Mouse (Mus musculus) heart, postnatal 0 days (tissue): Measurements from ENCODE around the gene Map3k4. TPM values are rescaled to one million over a fixed set of nuclear protein-coding genes. Genes with fewer than 3 reads are reported as not detected.

Experiments used
- ATAC-seq: fragments of 200-750 bp; cut with Nextera tagmentation; 2 replicates; pipeline ENCODE4 v1.8.0; 2017; ENCODE audit warnings: low read depth, moderate number of reproducible peaks, moderate library complexity; ENCODE audit not compliant: insufficient read depth
- DNase-seq: peaks from one replicate; pipeline ENCODE4 v3.0.0-alpha.2; 2016; ENCODE audit warnings: low spot score
- H3K27ac ChIP-seq: fragments of 300-500 bp; sonication (generic); 2 replicates; pipeline ENCODE4 v1.5.1; 2014; ENCODE audit warnings: low read depth, mild to moderate bottlenecking
- H3K27me3 ChIP-seq: fragments of 300-500 bp; sonication (generic); 2 replicates; pipeline ENCODE4 v1.6.1; 2014; ENCODE audit warnings: low read length, mixed read lengths; ENCODE audit not compliant: control insufficient read depth, insufficient read depth
- H3K36me3 ChIP-seq: fragments of 300-500 bp; sonication (generic); replicated peaks from 2 replicates; pipeline ENCODE4 v1.6.1; 2014; ENCODE audit warnings: low read length, mixed read lengths; ENCODE audit not compliant: control insufficient read depth, insufficient read depth
- H3K4me1 ChIP-seq: fragments of 300-500 bp; sonication (generic); 2 replicates; pipeline ENCODE4 v1.6.1; 2014; ENCODE audit warnings: antibody characterized with exemption; ENCODE audit not compliant: control insufficient read depth, insufficient read depth
- H3K4me2 ChIP-seq: fragments of 300-500 bp; sonication (generic); 2 replicates; pipeline ENCODE4 v1.6.1; 2014; ENCODE audit warnings: low read depth, mild to moderate bottlenecking, low read length, moderate library complexity
- H3K4me3 ChIP-seq: fragments of 300-500 bp; sonication (generic); 2 replicates; pipeline ENCODE4 v1.5.1; 2014; ENCODE audit warnings: low read depth, low read length
- H3K9ac ChIP-seq: fragments of 300-500 bp; sonication (generic); replicated peaks from 2 replicates; pipeline ENCODE4 v1.6.1; 2014; ENCODE audit warnings: low read depth, low read length, mixed read lengths
- H3K9me3 ChIP-seq: fragments of 300-500 bp; sonication (generic); replicated peaks from 2 replicates; pipeline ENCODE4 v1.6.1; 2016; ENCODE audit warnings: low read length; ENCODE audit not compliant: control insufficient read depth
- CTCF ChIP-seq: IDR thresholded peaks from 2 replicates; pipeline ENCODE4 v1.5.1; 2016; ENCODE audit warnings: antibody characterized with exemption, control low read depth, low read depth
- EP300 ChIP-seq: IDR thresholded peaks from 2 replicates; pipeline ENCODE4 v1.6.1; 2016; ENCODE audit warnings: antibody characterized with exemption, low read depth
- WGBS: fragments of 180-500 bp; shearing (Covaris S2); extraction: QIAGEN DNeasy Blood & Tissue Kit; methylation state at CpG from one replicate; pipeline ENCODE4 v1.1.7; 2014; 5-methylcytosine and 5-hydroxymethylcytosine counted together
- polyA plus RNA-seq: library from polyadenylated mRNA; unstranded; fragments of >200 nt; fragmentation: Nextera tagmentation; extraction: Ambion mirVana; gene quantifications from 2 replicates; pipeline ENCODE4 v1.2.1, GENCODE M21; 2015
- total RNA-seq: library from RNA; depleted of rRNA; stranded (reverse); fragments of >200 nt; gene quantifications from 2 replicates; pipeline ENCODE4 v1.2.3, GENCODE M21; 2014; ENCODE audit warnings: low replicate concordance

Map3k4 gene
- total and polyA plus RNA-seq, 2 experiments from 2014 or later: 25.0 to 36.0 TPM

DNA sequence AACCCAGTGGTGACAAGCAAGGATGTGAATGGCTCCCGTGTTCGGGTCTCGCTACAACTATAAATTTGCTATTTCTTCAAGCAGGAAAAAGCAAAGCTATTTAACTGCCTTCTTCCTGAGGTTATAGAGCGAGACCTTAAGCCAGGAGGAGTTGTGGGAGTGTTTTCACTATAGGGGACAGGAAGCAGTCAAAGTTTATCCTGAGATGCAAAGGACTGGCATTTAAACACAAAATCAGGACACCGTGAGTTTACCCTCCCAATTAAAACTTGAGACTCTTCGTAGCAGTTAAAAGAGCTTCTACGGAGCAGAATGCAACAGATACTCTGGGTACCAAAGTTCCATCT, 1.0 kb downstream of the Map3k4 start:
- Histone ChIP-seq H3K27ac (peak overlapping the region; percentile 93; the same call in 1 of the 2 replicates), H3K27me3 (no peaks in the 10 kb centered on the region), H3K9me3 (no peaks in the 10 kb centered on the region), H3K4me3 (peak overlapping the region; percentile 94), H3K4me1 (peaks cover 36% of the 10 kb centered on the region), H3K9ac (peak overlapping the region; percentile 89), H3K4me2 (peak overlapping the region; percentile 72), H3K36me3 (no peaks in the 10 kb centered on the region)
- DNase-seq: no peak
- 7% methylated on average over 7 of the region's 7 CpGs for WGBS
- no peak for TF ChIP-seq CTCF
- no peak for TF ChIP-seq EP300
- ATAC-seq: no peak

DNA sequence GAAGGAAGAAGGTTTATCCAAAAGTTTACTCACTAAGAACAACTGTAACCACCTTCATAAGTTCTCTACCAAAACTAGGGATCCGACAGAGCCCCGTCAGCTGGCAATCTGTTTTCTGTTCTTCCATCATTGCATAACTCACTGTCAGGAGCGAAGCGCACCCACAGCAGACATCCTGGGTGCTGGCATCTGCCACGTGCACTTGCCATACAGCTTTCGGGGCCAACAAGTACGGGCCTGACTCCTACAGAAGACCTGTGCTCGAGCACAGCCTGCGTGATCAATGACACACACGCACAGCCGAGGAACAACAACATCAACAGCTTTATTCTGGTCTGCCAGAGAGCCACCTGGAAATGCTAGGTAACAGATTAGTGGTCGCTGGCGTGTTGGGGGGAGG, 2.3 kb downstream of the Map3k4 start:
- Histone ChIP-seq H3K4me1 (peaks cover 33% of the 10 kb centered on the region), H3K9ac (no peak overlapping the region), H3K9me3 (no peaks in the 10 kb centered on the region), H3K27ac (no peak overlapping the region), H3K36me3 (no peaks in the 10 kb centered on the region), H3K4me3 (no peak overlapping the region), H3K4me2 (no peak overlapping the region), H3K27me3 (no peaks in the 10 kb centered on the region)
- ATAC-seq: no peak
- no peak for TF ChIP-seq CTCF
- no peak for TF ChIP-seq EP300
- DNase-seq: no peak
- 84% methylated on average over 13 of the region's 13 CpGs for WGBS

DNA sequence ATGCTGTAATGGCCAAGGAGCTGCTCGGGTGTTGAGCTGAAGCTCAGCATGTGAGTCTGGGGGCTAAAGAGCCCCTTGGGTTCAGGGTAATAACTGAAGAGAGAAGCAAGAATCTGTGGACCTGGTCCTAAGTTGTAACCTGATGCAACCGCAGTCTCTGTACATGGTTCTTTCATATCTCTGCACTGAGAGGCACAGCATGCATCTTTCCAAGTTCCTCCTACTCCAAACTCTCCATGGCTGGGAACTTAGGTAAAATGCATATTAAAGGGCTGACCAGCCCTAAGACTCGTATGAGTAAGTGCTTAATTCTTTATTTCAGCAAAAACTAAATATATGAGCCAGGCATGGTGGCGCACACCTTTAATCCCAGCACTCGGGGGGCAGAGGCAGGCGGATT, 6.3 kb downstream of the Map3k4 start:
- no peak overlapping the region for H3K4me3 ChIP-seq
- no peak overlapping the region for H3K27ac ChIP-seq
- no peak overlapping the region for H3K4me2 ChIP-seq
- ATAC-seq (no peak), DNase-seq (no peak)
- no peaks in the 10 kb centered on the region for H3K27me3 ChIP-seq
- H3K4me1 ChIP-seq: peaks cover 17% of the 10 kb centered on the region
- no peaks in the 10 kb centered on the region for H3K9me3 ChIP-seq
- no peak overlapping the region for H3K9ac ChIP-seq
- WGBS: 95% methylated on average over 6 of the region's 6 CpGs
- H3K36me3 ChIP-seq: no peaks in the 10 kb centered on the region
- no peak for TF ChIP-seq CTCF
- TF ChIP-seq EP300: no peak

DNA sequence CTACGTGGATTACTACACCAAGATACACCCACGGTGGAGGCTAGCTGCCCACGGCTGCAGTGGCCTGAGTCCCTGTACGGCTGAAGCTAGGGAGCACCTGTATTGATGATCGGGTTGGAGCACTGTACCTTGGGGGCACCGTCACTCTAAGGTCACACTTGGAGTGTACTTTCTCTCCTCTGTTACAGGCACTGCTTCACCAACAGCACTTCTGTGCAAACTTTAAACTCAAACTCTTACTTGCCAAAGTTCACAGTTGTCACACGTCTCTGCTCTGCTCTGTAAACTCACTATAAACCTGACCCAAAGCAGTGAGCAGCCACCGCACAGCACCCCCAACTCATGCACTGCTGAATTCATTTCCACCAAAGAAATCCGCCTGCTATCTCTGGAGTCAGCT, 9.1 kb downstream of the Map3k4 start:
- DNase-seq (no peak), ATAC-seq (no peak)
- H3K4me1 ChIP-seq: peaks cover 16% of the 10 kb centered on the region
- H3K36me3 ChIP-seq: no peaks in the 10 kb centered on the region
- no peaks in the 10 kb centered on the region for H3K27me3 ChIP-seq
- H3K9ac ChIP-seq: no peak overlapping the region
- no peak overlapping the region for H3K4me3 ChIP-seq
- H3K9me3 ChIP-seq: no peaks in the 10 kb centered on the region
- 85% methylated on average over 9 of the region's 9 CpGs for WGBS
- no peak overlapping the region for H3K27ac ChIP-seq
- H3K4me2 ChIP-seq: no peak overlapping the region
- no peak for TF ChIP-seq EP300
- no peak for TF ChIP-seq CTCF

DNA sequence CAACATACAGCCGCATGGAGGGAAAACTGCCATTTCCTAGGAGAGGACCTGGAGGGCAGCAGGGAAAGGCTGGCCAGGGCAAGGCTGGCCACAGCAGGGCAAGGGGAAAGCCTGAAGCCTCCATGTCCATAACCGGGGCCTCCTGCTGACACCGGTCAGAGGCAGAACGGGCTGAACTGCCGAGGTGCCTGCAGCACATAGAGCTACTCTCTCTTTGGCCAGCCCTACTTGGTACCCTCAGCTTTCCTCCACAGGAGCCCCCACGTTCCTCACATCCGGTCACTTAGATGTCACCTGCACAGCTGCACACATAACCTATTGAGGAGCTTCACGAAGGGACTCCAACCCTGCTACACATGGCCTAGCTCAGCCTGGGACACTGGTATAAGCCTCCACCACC, 9.5 kb downstream of the Map3k4 start:
- TF ChIP-seq EP300: no peak
- TF ChIP-seq CTCF: no peak
- no peak for DNase-seq
- Histone ChIP-seq H3K27ac (no peak overlapping the region), H3K4me3 (no peak overlapping the region), H3K36me3 (no peaks in the 10 kb centered on the region), H3K4me2 (no peak overlapping the region), H3K9me3 (no peaks in the 10 kb centered on the region), H3K4me1 (peaks cover 12% of the 10 kb centered on the region), H3K9ac (no peak overlapping the region), H3K27me3 (no peaks in the 10 kb centered on the region)
- 81% methylated on average over 8 of the region's 8 CpGs for WGBS
- ATAC-seq: no peak
